In genomic region chr11:117264162-117265021, GRCm38 (mm10) we compare ENCODE assay signal across 8 mouse cellular contexts.
A peak's percentile ranks its signal among the peaks of the same experiment; 100 is the strongest.
DNase-seq lines count a peak whose midpoint lies in the region; ATAC-seq and TF ChIP-seq lines count a peak whose summit lies in the region.

No protein-coding gene starts in this region.

- no peak for TF ChIP-seq CTCF in E14TG2a.4 (conservative IDR thresholded peaks at IDR 0.05; ENCODE audit: low read length)

- peaks cover 46% of the 10 kb centered on the region for H3K4me1 ChIP-seq in intestine, embryonic 15.5 days (replicated peaks)
- H3K4me1 ChIP-seq in intestine, embryonic 16.5 days (ENCODE audit: control insufficient read depth, insufficient read depth, low read length) = peaks cover 51% of the 10 kb centered on the region
- H3K4me1 ChIP-seq in E14TG2a.4 (replicated peaks; ENCODE audit: low read depth, low read length) = peaks cover 58% of the 10 kb centered on the region
- peaks cover 65% of the 10 kb centered on the region for H3K4me1 ChIP-seq in lung, embryonic 15.5 days

- H3K27me3 ChIP-seq in intestine, embryonic 15.5 days (replicated peaks) = no peaks in the 10 kb centered on the region
- H3K27me3 ChIP-seq in intestine, embryonic 16.5 days (replicated peaks; ENCODE audit: control insufficient read depth, insufficient read depth, low read length) = no peaks in the 10 kb centered on the region
- peaks cover 35% of the 10 kb centered on the region for H3K27me3 ChIP-seq in E14TG2a.4 (ENCODE audit: insufficient read depth, low read length)
- H3K27me3 ChIP-seq in lung, embryonic 15.5 days = no peaks in the 10 kb centered on the region

- 0 out of 2 replicates have a peak overlapping the region, but pooled peaks have one; percentile 90 for H3K27ac ChIP-seq in intestine, embryonic 15.5 days
- H3K27ac ChIP-seq in intestine, embryonic 16.5 days (ENCODE audit: low read length) = no peak overlapping the region
- H3K27ac ChIP-seq in lung, embryonic 15.5 days = peak overlapping the region; percentile 94

- no peaks in the 10 kb centered on the region for H3K9me3 ChIP-seq in intestine, embryonic 15.5 days
- no peaks in the 10 kb centered on the region for H3K9me3 ChIP-seq in intestine, embryonic 16.5 days (ENCODE audit: control insufficient read depth, low read length)
- H3K9me3 ChIP-seq in E14TG2a.4 (ENCODE audit: low read length) = no peaks in the 10 kb centered on the region
- H3K9me3 ChIP-seq in lung, embryonic 15.5 days = no peaks in the 10 kb centered on the region

- H3K36me3 ChIP-seq in intestine, embryonic 15.5 days = no peaks in the 10 kb centered on the region
- H3K36me3 ChIP-seq in intestine, embryonic 16.5 days (ENCODE audit: control insufficient read depth, insufficient read depth, low read length) = no peaks in the 10 kb centered on the region
- H3K36me3 ChIP-seq in E14TG2a.4 (ENCODE audit: insufficient read depth, low read length) = no peaks in the 10 kb centered on the region
- no peaks in the 10 kb centered on the region for H3K36me3 ChIP-seq in lung, embryonic 15.5 days

- no peak for ATAC-seq in intestine, embryonic 15.5 days
- ATAC-seq in intestine, embryonic 16.5 days = no peak
- no peak for ATAC-seq in lung, embryonic 15.5 days (ENCODE audit: borderline replicate concordance, extremely low read depth, low FRiP score, low TSS enrichment)
- no peak for ATAC-seq in megakaryocyte-erythroid progenitor cell, adult 5-6 weeks (replicated peaks; ENCODE audit: low FRiP score, low TSS enrichment, poor library complexity, severe bottlenecking)
- ATAC-seq in megakaryocyte, adult 5-6 weeks (ENCODE audit: poor library complexity, severe bottlenecking) = no peak

- 67% methylated on average over 13 of the region's 13 CpGs for WGBS in intestine, embryonic 15.5 days
- WGBS in intestine, embryonic 16.5 days = 66% methylated on average over 13 of the region's 13 CpGs
- 61% methylated on average over 13 of the region's 13 CpGs for WGBS in lung, embryonic 15.5 days

- no peak overlapping the region for H3K4me3 ChIP-seq in intestine, embryonic 15.5 days (replicated peaks)
- H3K4me3 ChIP-seq in intestine, embryonic 16.5 days (ENCODE audit: low read length) = no peak overlapping the region
- H3K4me3 ChIP-seq in E14TG2a.4 (replicated peaks; ENCODE audit: low read length) = peak overlapping the region; percentile 20; the same call in 1 of the 2 replicates
- no peak overlapping the region for H3K4me3 ChIP-seq in lung, embryonic 15.5 days

- no peak overlapping the region for H3K9ac ChIP-seq in intestine, embryonic 15.5 days
- no peak overlapping the region for H3K9ac ChIP-seq in intestine, embryonic 16.5 days (ENCODE audit: low read depth, low read length)
- peak overlapping the region; percentile 3; the same call in 1 of the 2 replicates for H3K9ac ChIP-seq in lung, embryonic 15.5 days

- DNase-seq in heart, adult 8-10 months (ENCODE audit: low spot score) = peak; percentile 81
- no peak for DNase-seq in thymus, postnatal 4 days

- peak overlapping the region; percentile 83; the same call in 1 of the 2 replicates for H3K4me2 ChIP-seq in intestine, embryonic 15.5 days (replicated peaks)
- no peak overlapping the region for H3K4me2 ChIP-seq in intestine, embryonic 16.5 days (ENCODE audit: low read depth, low read length)
- peak overlapping the region; percentile 74; the same call in 1 of the 2 replicates for H3K4me2 ChIP-seq in lung, embryonic 15.5 days
